Mouse (Mus musculus): ENCODE results near the gene Ankef1.

DNA sequence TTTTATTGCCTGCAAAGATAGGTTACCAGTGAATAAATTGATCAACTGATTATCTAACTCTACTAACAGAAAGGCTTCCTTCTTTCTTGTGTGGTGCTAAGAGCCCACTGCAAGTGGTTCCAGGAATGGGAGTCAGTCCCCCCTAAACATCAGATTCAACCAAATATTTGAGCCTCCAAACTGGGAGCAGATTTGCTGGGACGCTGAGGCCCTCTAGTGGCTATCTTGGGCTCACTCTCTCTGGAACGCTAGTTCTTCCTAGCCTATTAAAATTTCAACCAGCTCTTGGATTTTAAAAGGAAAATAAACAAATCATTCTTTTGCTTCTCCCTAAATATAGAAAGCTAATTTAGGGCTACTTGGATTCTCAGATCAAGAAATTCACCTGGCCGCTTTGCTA, 94.7 kb downstream of the Ankef1 start:
- TF ChIP-seq SIN3A (IDR thresholded peaks at IDR 0.05; ENCODE audit: low read length), result no peak
- peak; percentile 46 to 47; a peak in 3 of 4 replicates for TF ChIP-seq CTCF (conservative IDR thresholded peaks at IDR 0.05 in 1 of 2, IDR thresholded peaks at IDR 0.05 in 1 of 2; ENCODE audit: low read depth in 2 of 2, low read length in 2 of 2)
